Comparison of ENCODE assay signal across 25 mouse cellular contexts in genomic region chr10:127230693-127231092, GRCm38 (mm10). TPM values are rescaled to one million over a fixed set of nuclear protein-coding genes. Genes with fewer than 3 reads are reported as not detected.
DNase-seq lines count a peak whose midpoint lies in the region; ATAC-seq and TF ChIP-seq lines count a peak whose summit lies in the region.
"Had no signal": no experiment of that assay in that cellular context is flagged by ENCODE, and none has a peak within 500 bp of the region (broad histone marks: within the 10 kb centered on the region; RNA-seq: fewer than 3 reads in every experiment).

No protein-coding gene starts in this region.

- H3K4me3 ChIP-seq in liver, embryonic 14.5 days (ENCODE audit: insufficient read depth in 1 of 2, low read depth in 2 of 2, low read length in 2 of 2) = no peak overlapping the region
- H3K4me3 ChIP-seq in ES-E14 (ENCODE audit: insufficient read depth in 1 of 2, low read depth in 1 of 2, low read length in 2 of 2, poor library complexity in 1 of 2, severe bottlenecking in 1 of 2) = no peak overlapping the region
- H3K4me3 ChIP-seq: forebrain, embryonic 10.5 days; hindbrain, embryonic 10.5 days; midbrain, embryonic 13.5 days had no signal

- no peak for TF ChIP-seq CTCF in liver, embryonic 14.5 days (IDR thresholded peaks at IDR 0.05; ENCODE audit: low read depth)

- no peak overlapping the region for H3K27ac ChIP-seq in liver, embryonic 14.5 days
- no peak overlapping the region for H3K27ac ChIP-seq in ES-E14 (ENCODE audit: insufficient read depth, low read depth, low read length, poor library complexity, severe bottlenecking)
- H3K27ac ChIP-seq: forebrain, embryonic 10.5 days; hindbrain, embryonic 10.5 days; kidney, postnatal 0 days; midbrain, embryonic 13.5 days had no signal

- H3K36me3 ChIP-seq in liver, embryonic 14.5 days (replicated peaks; ENCODE audit: control insufficient read depth, insufficient read depth, low read depth) = no peaks in the 10 kb centered on the region
- peaks cover 3% of the 10 kb centered on the region; the same call in 1 of the 2 replicates for H3K36me3 ChIP-seq in ES-E14 (ENCODE audit: control insufficient read depth, insufficient read depth, low read length, poor library complexity, severe bottlenecking)

- H3K9me3 ChIP-seq in liver, embryonic 14.5 days (ENCODE audit: control insufficient read depth, low read length) = no peaks in the 10 kb centered on the region
- no peaks in the 10 kb centered on the region for H3K9me3 ChIP-seq in ES-E14 (ENCODE audit: control insufficient read depth, insufficient read depth, low read depth, low read length)
- H3K9me3 ChIP-seq: forebrain, embryonic 10.5 days; hindbrain, embryonic 10.5 days; midbrain, embryonic 13.5 days had no signal

- no peak for TF ChIP-seq EP300 in liver, embryonic 14.5 days (IDR thresholded peaks at IDR 0.05; ENCODE audit: low read depth)

- no peak overlapping the region for H3K4me2 ChIP-seq in liver, embryonic 14.5 days (ENCODE audit: low read depth)
- H3K4me2 ChIP-seq: liver, embryonic 11.5 days; midbrain, embryonic 13.5 days had no signal

- no peak for DNase-seq in liver, embryonic 14.5 days (ENCODE audit: low read depth in 3 of 3, low spot score in 3 of 3)
- DNase-seq in liver = no peak
- DNase-seq in CD4-positive helper T cell, adult 2 months (ENCODE audit: low read depth, low spot score) = peak; percentile 37
- DNase-seq in ES-E14 (ENCODE audit: low read depth, low spot score) = no peak
- DNase-seq in layer of hippocampus, postnatal 25 days (ENCODE audit: extremely low spot score in 1 of 2, low spot score in 1 of 2) = no peak
- DNase-seq in frontal cortex, postnatal 25 days (ENCODE audit: low spot score in 2 of 2) = no peak
- DNase-seq in adrenal gland, postnatal 14 days = no peak
- DNase-seq: adrenal gland, postnatal 25 days; cerebellum, adult 9-10 months; forebrain, postnatal 0 days; gastrocnemius, postnatal 25 days; kidney, adult 18-20 months; layer of hippocampus, adult 9-11 months; lung, adult 18-20 months; lung, postnatal 10 days; right cerebral cortex, postnatal 25 days; spleen, adult 18-20 months had no signal

- 21% methylated on average over 12 of the region's 12 CpGs for WGBS in liver, embryonic 14.5 days (ENCODE audit: insufficient replicate concordance)

- no peaks in the 10 kb centered on the region; the same call in 1 of the 2 replicates for H3K27me3 ChIP-seq in liver, embryonic 14.5 days (ENCODE audit: control insufficient read depth, insufficient read depth, low read length)

- no peaks in the 10 kb centered on the region for H3K4me1 ChIP-seq in liver, embryonic 14.5 days (replicated peaks; ENCODE audit: control insufficient read depth in 2 of 2, insufficient read depth in 2 of 2, low read length in 1 of 2)
- H3K4me1 ChIP-seq in ES-E14 (ENCODE audit: control insufficient read depth in 2 of 2, insufficient read depth in 2 of 2, low read length in 2 of 2, poor library complexity in 1 of 2) = peaks cover 2 to 15% of the 10 kb centered on the region in 2 experiments; a peak in 2 of 4 replicates
- H3K4me1 ChIP-seq: midbrain, embryonic 13.5 days had no signal

- in situ Hi-C loops in ES-E14 (cut with MboI; ENCODE audit: low sequenced_read_pairs in 2 of 2, unreplicated experiment in 2 of 2) = no loop called here

- no peak overlapping the region for H3K9ac ChIP-seq in liver, embryonic 14.5 days (replicated peaks)
- H3K9ac ChIP-seq in ES-E14 (ENCODE audit: insufficient read depth, low read depth, low read length, poor library complexity, severe bottlenecking) = 0 out of 2 replicates have a peak overlapping the region, but pooled peaks have one; percentile 8
- H3K9ac ChIP-seq: forebrain, postnatal 0 days; midbrain, embryonic 13.5 days had no signal

- ATAC-seq in liver, embryonic 14.5 days (ENCODE audit: insufficient read depth) = peak; percentile 24; the same call in 1 of the 2 replicates
- peak; percentile 42 to 47 for ATAC-seq in hematopoietic stem cell, adult 5-6 weeks (replicated peaks in 1 of 2; ENCODE audit: insufficient read depth in 1 of 2, low FRiP score in 2 of 2, low TSS enrichment in 1 of 2, low read depth in 1 of 2, poor library complexity in 2 of 2, severe bottlenecking in 2 of 2)
- ATAC-seq: forebrain, postnatal 0 days; inflammation-experienced regulatory T-cells, adult 6 months; midbrain, embryonic 13.5 days had no signal

TF ChIP-seq in ES-E14, 5 proteins besides CTCF, POLR2A, EP300 and RAD21:
- TF ChIP-seq CHD2 (IDR thresholded peaks at IDR 0.05; ENCODE audit: low read depth, low read length) (no peak), ZNF384 (IDR thresholded peaks at IDR 0.05; ENCODE audit: low read depth, low read length) (no peak), HCFC1 (IDR thresholded peaks at IDR 0.05; ENCODE audit: borderline replicate concordance, insufficient read depth, low read length) (no peak), MAFK (IDR thresholded peaks at IDR 0.05; ENCODE audit: insufficient read depth, low read depth, low read length) (no peak), ZC3H11A (IDR thresholded peaks at IDR 0.05; ENCODE audit: borderline replicate concordance, low read depth, low read length) (no peak)

RNA-seq across cellular contexts. Expression of gene Pip4k2c, which starts 19.3 kb away (rescaled TPM):
- polyA plus RNA-seq in liver, embryonic 14.5 days (2012; rRNA removed) = 28.2 and 31.2 TPM in 2 replicates
- 25.7 and 31.1 TPM in 2 replicates for polyA plus RNA-seq in liver, embryonic 14.5 days (2014; fragmentation: Nextera tagmentation; extraction: Ambion mirVana)
- 41.7 and 47.4 TPM in 2 replicates for total RNA-seq in ES-E14 (2012; rRNA removed)
- 14.8 and 19.7 TPM in 2 replicates for total RNA-seq in hematopoietic stem cell, adult 5-6 weeks (2017)
- 10 to 100 TPM; 92.7 to 98.9 TPM for total RNA-seq in layer of hippocampus, postnatal 25 days (2021)
- total RNA-seq in adrenal gland, postnatal 14 days (2021) = 28.5 and 29.2 TPM in 2 replicates

RNA-seq across cellular contexts. Expression of gene Kif5a, which starts 32.5 kb away (rescaled TPM):
- 0.11 and 0.19 TPM in 2 replicates for polyA plus RNA-seq in liver, embryonic 14.5 days (2012; rRNA removed)
- 0.01 and 0.03 TPM in 2 replicates for polyA plus RNA-seq in liver, embryonic 14.5 days (2014; fragmentation: Nextera tagmentation; extraction: Ambion mirVana)
- total RNA-seq in ES-E14 (2012; rRNA removed) = 6.2 and 11.2 TPM in 2 replicates
- total RNA-seq in hematopoietic stem cell, adult 5-6 weeks (2017) = 0.94 and 1.5 TPM in 2 replicates
- 100 to 1,000 TPM; 712 to 736 TPM for total RNA-seq in layer of hippocampus, postnatal 25 days (2021)
- 7.6 and 11.5 TPM in 2 replicates for total RNA-seq in adrenal gland, postnatal 14 days (2021)

RNA-seq across cellular contexts. Expression of gene Dtx3, which starts 35.2 kb away (rescaled TPM):
- 35.9 and 38.6 TPM in 2 replicates for polyA plus RNA-seq in liver, embryonic 14.5 days (2012; rRNA removed)
- 11.2 and 15.0 TPM in 2 replicates for polyA plus RNA-seq in liver, embryonic 14.5 days (2014; fragmentation: Nextera tagmentation; extraction: Ambion mirVana)
- 29.5 and 75.5 TPM in 2 replicates for total RNA-seq in ES-E14 (2012; rRNA removed)
- total RNA-seq in hematopoietic stem cell, adult 5-6 weeks (2017) = 56.2 and 56.8 TPM in 2 replicates
- 100 to 1,000 TPM; 210 to 243 TPM for total RNA-seq in layer of hippocampus, postnatal 25 days (2021)
- 60.7 and 66.5 TPM in 2 replicates for total RNA-seq in adrenal gland, postnatal 14 days (2021)

RNA-seq across cellular contexts. Expression of gene Dctn2, which starts 35.5 kb away (rescaled TPM):
- 53.8 and 58.7 TPM in 2 replicates for polyA plus RNA-seq in liver, embryonic 14.5 days (2012; rRNA removed)
- 59.2 and 64.7 TPM in 2 replicates for polyA plus RNA-seq in liver, embryonic 14.5 days (2014; fragmentation: Nextera tagmentation; extraction: Ambion mirVana)
- 139 and 157 TPM in 2 replicates for total RNA-seq in ES-E14 (2012; rRNA removed)
- 85.8 and 96.8 TPM in 2 replicates for total RNA-seq in hematopoietic stem cell, adult 5-6 weeks (2017)
- 100 to 1,000 TPM; 271 to 276 TPM for total RNA-seq in layer of hippocampus, postnatal 25 days (2021)
- total RNA-seq in adrenal gland, postnatal 14 days (2021) = 142 and 153 TPM in 2 replicates

RNA-seq across cellular contexts. Expression of gene Arhgef25, which starts 40.8 kb away (rescaled TPM):
- 6.9 and 7.7 TPM in 2 replicates for polyA plus RNA-seq in liver, embryonic 14.5 days (2012; rRNA removed)
- 3.4 and 4.8 TPM in 2 replicates for polyA plus RNA-seq in liver, embryonic 14.5 days (2014; fragmentation: Nextera tagmentation; extraction: Ambion mirVana)
- total RNA-seq in ES-E14 (2012; rRNA removed) = 39.2 and 87.7 TPM in 2 replicates
- 8.7 and 18.4 TPM in 2 replicates for total RNA-seq in hematopoietic stem cell, adult 5-6 weeks (2017)
- 100 to 1,000 TPM; 295 to 338 TPM for total RNA-seq in layer of hippocampus, postnatal 25 days (2021)
- 22.3 and 28.5 TPM in 2 replicates for total RNA-seq in adrenal gland, postnatal 14 days (2021)
- total RNA-seq: monocyte, adult 5-6 weeks had no signal

Comparison
In these comparisons a context has a peak if more than half of its experiments do, and no peak if none do; other contexts are left out.
1. RNA of gene Kif5a, which starts 32.5 kb away (total RNA-seq): 712 to 736 TPM in layer of hippocampus, postnatal 25 days; 7.6 to 11.5 TPM in adrenal gland, postnatal 14 days, 6.2 to 11.2 TPM in ES-E14 and 0.94 to 1.5 TPM in hematopoietic stem cell, adult 5-6 weeks; every median in the first group is over 10 times any median in the second.